Mouse (Mus musculus): ENCODE data around the gene Gm45717.
"Not testable (repeated sequence)": the region's sequence is repeated elsewhere in the genome, so short reads cannot be mapped to it uniquely, and the experiment has no call there.

Gene Gm45717

DNA sequence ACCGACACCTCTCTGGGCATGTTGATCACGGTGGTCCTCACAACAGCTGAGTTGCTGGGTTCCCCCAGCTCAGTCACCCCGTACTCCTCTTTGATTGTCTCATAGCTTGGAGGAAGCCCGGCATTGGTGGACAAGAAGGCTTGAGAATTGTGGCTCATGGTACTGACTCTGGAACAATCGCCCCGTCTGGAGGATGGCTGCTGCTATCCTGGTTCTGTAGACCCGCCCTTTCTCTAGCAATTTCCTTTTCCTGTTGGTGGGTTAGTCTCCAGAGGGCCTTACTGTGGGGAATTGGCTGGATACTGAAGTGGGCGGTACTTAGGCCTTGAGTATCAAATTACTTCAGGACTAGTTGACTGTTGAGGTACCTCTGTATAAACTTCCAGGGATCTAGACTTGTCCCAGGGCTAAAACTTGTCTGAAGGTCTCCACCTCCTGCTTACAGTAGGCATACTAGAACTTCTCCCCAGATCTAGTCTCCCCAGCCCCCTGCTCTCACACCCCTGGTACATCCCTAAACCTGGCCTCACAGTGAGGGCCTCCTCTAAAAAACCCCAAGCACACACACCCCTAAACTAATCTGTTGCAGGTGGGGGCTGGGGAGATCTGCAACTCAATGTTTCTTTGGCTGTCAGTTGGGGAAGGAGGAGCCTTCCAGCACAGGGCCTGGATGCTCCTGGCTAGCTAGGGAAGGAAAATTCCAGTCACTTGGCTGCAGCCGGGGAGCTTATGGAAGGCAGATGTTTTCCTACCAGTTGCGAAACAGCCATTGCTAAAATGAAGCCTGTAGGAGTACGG lies at the start of gene Gm45717, which contains the start of gene Ifitm2:
TSS of gene Gm45717 (minus strand) at position 180 of the 798 bp plus-strand sequence.
TSS of gene Ifitm2 (minus strand) at position 230 of the 798 bp plus-strand sequence.
- peak; percentile 55 for DNase-seq (ENCODE audit: low read depth)

DNA sequence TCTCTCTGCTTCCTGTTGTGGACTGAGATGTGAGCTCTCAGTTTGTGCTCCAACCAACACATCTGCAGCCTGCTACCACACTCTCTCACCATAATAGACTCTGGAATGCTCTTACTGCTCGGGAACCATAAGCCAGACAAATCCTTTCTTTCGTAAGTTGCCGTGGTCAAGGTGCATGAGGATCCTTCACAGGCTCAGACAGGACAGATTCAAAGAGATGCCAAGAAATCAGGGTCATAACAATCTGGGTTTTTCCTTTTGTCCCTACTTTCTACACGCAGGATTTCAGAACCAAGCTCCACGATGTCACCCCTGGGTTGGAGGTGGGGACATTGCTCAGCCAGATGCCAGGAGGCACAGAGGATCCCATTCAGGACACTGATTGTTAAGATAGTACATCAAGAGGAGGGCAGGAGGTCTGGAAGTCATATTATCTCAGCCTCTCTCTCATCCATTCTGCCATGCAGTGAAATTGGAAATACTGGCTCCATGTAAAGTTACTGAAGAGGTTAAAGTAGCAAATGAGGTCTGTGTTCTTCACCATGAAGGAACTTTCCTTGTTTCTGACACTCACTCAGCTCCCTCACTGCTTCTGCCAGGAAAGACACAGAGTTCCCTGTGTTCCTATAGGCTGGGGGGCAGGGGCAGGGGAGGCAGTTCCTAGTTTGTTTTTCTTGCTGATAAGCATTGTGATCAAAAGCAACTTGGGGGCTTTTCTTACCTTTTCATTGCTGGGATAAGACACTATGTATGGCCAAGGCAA lies 47.7 kb upstream of the Gm45717 start:
- DNase-seq (ENCODE audit: low read depth): no peak

DNA sequence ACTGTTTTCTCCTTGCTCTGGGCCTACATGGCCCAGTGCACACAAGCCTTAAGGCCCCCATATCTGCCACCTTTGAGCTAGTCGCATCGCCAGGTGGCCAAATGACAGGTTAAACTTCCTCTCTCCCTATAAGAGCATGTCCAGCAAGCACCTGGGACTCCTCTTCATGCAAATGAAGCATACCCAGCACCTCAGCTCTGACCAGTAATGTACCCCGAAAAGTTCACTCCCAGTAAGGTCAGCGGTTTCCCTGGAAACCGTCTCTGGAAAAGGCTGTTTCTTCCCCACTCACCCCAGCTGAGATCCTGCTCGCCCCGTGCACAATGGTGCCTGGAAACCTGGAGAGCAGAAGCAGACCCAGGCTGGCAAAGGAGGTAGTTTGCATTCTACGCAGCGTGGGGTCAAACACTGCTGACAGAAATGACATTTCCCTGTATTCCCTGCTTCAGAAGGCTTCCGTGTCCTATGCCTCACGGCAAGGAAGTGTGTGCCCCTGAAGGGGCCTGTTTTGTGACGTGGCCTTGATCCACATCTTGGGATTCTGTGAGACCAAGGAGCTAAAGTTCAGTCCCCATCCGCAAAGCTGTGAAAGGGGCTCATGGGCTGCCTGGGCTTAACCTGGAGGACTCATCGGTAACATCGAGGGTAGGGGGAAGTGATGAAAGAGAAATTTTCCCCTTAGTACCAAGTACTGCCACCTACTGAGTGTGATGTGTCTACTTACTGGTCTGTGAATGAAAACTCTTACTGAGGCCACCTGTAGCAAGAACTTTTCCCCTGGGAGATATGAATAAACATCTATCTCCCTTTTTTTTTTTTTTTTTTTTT lies 45.4 kb upstream of the Gm45717 start:
- no peak for DNase-seq (ENCODE audit: low read depth)

DNA sequence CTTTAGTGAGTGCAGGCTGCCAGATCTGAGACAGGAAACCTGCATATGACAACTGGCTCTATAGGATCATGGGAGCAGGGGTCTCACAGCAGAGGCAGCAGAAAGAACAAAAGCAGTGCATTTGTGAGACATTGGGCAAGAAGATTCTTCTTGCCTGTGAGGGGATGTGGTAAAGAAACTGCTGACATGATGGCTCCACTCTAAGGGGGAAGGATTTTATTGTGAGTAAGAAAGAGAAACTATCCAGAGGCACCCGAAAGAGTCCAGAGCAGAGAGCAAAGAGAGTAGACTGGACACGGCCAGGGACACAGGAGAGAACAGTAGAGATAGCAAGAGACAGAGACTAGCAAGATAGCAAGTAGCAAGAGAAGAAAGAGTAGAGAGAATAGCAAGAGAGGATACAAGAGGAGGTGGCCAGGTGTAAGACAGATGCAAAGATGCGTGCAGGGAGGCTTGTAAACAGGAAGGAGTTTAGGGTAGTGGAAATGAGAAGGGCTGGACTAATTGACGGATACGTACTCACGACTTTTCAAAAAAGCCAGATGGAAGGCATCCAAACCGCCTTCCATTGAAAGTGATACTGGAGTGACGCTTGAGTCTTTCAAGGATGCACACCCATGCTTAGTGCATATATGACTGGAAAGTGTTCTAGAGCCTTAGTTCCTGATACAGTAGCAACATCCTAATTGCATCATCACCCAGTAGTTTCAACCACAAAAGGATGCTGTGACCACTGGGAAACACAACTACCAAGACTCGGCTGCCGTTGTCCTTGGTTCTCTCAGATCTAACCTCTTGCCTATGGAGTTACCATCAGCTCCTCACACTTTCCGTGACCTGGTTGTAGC lies 43.3 kb upstream of the Gm45717 start:
- peak; percentile 85 for DNase-seq (ENCODE audit: low read depth)

DNA sequence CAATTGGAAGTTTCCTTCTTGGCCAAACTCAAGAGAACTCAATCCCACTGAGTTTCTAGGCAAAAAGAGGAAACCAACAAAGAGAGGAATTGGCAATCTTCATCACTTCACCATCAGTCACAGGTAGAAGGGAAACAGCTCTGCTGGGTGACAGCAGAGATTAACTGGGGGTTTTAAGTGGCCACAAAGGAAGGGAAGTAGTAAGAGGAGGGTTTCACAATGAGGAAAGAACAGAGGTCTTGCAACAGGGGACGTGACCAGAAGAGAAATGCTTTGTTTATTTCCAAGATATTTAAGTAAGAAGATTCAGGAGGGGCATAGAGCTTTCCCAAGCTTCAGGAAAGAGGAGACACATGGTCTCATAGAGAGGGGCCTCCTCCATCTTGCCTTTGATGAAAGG lies 42.1 kb upstream of the Gm45717 start:
- peak; percentile 50 for DNase-seq (ENCODE audit: low read depth)

DNA sequence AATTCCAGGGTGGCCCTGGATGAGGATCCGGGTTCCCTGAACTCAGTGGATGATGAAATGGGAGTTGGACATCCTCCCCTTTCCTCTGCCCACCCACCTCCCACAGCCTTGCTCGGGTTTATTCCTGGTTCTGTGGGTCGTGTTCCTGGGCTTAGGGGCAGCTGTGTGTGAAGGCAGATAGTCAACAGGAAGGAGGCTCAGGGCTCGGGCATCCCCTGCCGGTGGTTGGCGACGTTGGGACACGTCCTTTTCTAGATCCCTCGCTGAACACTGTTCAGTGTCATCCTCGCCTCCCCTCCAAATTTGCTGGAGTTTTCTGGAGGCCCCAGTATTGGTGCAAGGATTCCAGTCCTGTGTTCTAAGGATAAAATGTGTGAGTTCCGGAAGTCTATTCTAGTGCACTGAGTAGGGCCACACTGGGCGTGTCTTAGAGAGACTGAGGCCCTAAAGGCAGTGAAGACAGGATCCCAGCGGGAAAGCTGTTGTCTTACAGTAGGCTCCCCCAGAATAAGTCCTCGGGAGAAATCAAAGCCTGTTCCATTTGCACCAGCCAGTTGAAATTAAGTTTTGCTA lies 35.5 kb upstream of the Gm45717 start:
- DNase-seq (ENCODE audit: low read depth): peak; percentile 73

DNA sequence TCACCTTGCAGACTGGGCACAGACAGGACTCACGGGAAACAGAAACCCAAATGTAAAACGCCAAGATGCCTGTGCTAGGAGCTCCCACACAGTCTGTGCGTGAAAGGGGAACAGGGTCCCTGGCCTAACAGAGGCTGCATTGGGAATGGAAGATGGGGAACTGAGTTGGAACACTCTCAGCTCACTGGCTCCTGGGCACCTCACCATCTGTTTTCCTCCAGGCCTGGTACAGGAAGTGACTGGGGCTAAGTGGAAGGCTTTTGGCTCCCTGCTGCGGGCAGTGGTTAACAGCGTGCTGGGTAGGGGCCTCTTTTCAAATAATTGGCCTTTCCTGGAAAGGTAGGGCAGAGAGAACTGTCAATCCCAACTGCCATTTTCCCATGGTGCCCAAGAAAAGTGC lies 34.9 kb upstream of the Gm45717 start:
- peak; percentile 66 for DNase-seq (ENCODE audit: low read depth)

DNA sequence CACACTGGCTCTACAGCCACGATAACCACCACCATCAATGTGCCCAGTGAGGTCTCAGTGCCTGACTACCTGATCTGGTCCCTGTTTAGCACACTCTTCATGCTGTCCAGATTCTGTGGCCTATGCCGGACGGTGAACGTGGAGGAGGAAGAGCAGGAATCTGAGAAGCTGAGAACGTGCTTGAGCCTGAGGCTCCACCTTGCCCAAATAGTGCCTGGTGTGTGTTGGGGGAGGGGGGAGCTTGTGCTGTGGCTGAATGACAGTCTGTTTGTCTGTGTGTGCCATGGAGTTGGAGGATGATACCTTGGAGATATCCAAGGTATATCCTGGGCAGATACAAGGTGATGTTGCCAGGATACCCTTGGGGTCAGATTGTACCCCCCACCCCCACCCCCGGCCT lies 34.4 kb upstream of the Gm45717 start:
- DNase-seq (ENCODE audit: low read depth): peak; percentile 54

DNA sequence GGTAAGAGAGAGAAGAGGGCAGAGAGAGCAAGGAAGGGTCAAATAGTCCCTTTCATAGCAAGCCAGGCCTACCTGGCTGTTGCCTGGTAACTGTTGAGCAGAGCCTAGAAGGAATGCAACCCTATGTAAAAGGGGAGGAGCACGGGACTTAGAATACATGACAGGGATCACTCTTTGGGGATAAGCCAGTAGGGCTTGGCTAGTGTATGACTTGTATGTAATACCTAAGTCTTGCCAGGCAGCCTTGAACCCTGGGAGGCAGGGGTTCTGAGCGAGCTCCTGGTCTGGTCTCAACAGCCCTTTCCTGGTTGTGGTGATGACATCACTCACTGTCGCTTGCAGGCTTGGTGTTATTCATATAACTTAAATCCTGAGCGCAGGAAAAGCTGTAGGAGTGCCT lies 33.3 kb upstream of the Gm45717 start:
- DNase-seq (ENCODE audit: low read depth): peak; percentile 43

DNA sequence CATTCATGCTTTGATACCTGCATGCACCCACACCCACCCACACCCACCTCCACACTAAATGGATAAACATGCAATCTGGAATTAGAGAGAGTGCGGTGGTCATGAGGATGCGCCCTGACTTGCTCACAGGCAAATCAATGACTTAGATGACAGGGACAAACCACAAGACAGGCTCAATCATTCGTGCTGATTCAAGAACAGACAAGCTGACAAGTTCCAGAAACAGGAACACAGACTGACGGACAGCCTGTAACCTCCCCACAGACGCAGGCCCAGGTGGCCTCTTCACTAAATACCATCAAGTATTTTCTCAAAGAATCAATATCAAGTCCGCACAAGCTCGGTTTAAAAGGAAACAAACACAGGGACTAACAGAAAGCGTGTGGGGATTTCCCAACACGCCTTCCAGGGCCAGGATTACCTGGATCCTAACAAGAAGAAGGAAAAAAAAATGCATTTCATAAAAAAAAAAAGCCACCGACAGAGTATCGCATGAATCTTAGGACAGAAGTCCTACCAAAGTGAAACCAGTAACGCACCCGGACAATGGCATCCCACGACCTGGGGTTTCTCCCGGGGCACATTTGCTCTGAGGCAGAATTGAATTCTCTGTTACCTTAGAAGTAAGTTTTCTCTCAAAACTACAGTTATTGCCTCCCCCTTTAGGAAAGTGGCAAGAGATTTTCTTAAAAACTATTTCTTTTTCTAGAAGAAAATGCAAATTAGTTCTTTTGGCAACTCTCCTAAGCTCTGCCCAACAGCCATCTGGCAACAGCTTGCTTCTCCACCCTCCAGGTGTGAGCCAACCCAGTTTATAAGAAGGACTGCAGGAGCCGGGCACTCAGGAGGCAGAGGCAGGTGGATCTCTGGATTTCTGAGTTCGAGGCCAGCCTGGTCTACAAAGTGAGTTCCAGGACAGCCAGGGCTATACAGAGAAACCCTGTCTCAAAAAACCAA lies 31.7 kb upstream of the Gm45717 start:
- DNase-seq (ENCODE audit: low read depth): peak; percentile 61

DNA sequence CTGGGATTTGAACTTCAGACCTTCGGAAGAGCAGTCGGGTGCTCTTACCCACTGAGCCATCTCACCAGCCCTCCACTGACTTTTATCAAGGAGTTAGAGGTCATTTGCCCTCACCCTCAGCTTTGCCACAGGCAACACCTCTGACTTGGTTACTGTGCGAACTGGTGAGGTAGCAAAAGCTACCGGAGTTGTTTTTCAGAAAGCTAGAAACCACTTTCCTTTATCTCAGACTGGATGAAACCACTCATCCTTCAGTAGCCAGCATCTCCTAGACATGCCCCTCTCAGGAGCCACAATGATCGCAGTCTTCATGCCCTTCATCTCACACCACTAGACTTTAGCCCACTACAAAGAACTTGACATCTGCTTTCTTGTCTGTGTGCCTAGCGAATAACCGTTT lies 27.2 kb upstream of the Gm45717 start:
- DNase-seq (ENCODE audit: low read depth): peak; percentile 39

DNA sequence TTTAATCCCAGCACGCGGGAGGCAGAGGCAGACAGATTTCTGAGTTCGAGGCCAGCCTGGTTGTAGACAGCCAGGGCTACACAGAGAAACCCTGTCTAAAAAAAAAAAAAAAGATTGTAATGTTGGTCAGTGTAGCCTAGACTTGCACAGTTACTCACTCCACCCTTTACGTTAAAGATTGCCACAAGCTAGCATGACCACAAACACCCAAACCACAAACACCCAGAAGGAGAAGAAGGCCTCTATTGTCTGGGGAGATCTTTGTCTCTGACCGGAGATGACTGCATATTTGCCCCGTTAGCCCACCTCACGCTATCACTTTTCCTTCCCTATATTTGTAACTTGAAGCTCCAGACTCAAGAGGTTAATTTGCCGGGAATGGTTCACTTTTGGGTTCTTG lies 26.0 kb upstream of the Gm45717 start:
- peak; percentile 70 for DNase-seq (ENCODE audit: low read depth)

DNA sequence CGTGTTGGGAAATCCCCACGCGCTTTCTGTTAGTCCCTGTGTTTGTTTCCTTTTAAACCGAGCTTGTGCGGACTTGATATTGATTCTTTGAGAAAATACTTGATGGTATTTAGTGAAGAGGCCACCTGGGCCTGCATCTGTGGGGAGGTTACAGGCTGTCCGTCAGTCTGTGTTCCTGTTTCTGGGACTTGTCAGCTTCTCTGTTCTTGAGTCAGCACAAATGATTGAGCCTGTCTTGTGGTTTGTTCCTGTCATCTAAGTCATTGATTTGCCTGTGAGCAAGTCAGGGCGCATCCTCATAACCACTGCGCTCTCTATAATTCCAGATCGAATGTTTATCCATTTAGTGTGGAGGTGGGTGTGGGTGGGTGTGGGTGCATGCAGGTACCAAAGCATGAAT lies 21.0 kb upstream of the Gm45717 start:
- peak; percentile 49 for DNase-seq (ENCODE audit: low read depth)

DNA sequence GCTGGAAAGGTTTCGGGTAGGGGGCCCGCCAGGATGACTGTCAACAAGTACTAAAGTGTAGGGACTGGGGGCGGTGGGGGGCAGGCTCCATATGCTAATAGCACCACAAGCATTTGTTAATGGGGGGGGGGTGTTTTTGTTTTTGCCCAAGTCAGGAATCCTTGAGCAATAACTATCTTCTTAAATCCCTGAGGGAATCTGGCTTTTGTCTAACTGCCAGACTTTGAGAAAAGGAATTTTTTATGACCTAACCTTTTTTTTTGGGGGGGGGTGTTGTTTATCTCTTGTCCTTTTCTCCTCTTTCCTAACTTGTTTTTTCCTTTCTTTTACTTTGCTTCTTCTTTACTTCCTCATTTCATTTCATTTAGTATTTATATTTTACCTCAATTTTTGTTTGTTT lies 19.7 kb upstream of the Gm45717 start:
- DNase-seq (ENCODE audit: low read depth): no peak

DNA sequence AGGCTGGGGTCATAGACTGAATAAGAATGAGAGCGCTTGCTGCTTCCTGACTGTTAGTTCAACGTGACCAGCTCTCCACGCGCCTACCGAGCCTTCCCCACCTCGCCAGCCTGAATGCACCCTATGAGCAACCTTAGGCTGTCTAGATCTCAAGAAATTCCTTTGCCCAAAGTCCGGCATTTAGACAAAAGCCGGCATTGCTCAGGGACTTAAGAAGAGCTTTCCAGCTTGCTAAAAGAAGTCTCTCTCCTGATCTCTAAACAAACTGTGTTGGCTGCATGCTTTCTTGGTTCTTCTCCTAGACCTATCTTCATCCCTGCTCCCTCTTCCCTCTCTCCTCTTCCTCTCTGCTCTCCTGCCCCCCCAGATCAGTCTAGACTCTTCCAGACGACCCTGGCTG lies 19.2 kb upstream of the Gm45717 start:
- no peak for DNase-seq (ENCODE audit: low read depth)

DNA sequence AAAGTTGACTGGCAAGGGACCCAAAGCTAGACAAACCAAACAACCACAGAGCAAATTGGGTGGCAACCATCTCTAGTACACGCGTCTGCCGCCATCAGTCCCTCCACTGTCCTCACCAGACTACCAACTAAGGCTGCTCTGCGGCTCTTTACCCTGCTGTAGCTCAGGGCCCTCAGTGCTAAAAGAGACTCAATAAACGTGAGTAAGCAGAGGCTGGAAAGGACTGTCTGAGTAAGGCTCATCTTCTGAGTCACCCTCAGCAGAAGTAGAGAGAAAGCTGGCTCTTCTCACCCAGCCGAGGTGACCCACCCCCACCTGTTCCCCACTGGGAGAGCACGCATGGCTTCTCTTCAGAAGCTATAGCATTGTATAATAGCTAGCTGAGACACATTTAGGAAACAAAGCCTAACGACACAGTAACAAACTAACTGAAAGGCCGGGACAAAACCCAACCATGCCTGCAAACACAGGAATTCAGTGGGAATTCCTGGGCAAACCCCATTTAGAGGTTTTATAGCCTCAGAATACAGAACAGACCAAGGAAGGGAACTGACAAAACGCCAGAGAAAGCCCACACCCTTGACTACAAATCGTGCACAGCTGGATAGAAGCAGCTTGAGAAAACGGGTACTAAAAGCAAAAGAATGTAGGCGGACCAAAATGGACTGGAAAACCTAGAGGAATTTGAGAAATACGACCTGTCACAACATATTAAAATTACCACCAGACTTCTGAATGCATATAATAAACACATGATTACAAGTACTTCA lies 17.8 kb upstream of the Gm45717 start:
- DNase-seq (ENCODE audit: low read depth): no peak

DNA sequence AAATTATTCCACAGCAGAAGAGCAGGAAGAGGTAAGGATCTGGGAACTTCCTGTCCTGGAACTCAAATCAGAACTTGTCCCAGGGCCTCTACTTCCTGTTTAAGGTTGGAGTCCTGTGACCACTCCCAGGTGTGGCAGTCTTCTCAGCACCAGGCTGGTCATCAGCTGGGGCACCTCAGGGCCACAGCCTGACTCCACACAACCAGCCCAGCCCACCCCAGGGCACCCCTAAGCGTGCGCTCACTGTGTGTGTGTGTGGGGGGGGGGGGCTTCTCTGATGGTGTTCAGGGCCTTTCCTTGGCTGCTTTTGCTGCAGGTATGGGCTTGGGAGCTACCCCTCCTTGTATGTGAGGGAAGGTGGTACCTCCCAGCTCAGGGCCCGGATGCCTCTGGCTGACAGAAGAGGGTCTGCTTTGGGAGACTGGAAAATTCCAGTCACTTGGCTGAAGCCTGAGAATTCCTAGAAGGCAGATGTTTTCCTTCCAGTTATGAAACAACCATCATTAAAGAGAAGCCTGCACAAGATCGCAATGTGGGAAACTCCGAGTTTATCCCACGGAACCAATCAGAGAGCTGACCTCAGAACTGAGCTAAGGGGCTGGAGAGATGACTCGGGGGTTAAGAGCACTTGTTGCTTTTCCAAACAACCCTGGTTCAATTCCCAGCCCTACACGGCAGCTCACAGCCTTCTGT lies 15.9 kb upstream of the Gm45717 start:
- DNase-seq (ENCODE audit: low read depth): no peak

DNA sequence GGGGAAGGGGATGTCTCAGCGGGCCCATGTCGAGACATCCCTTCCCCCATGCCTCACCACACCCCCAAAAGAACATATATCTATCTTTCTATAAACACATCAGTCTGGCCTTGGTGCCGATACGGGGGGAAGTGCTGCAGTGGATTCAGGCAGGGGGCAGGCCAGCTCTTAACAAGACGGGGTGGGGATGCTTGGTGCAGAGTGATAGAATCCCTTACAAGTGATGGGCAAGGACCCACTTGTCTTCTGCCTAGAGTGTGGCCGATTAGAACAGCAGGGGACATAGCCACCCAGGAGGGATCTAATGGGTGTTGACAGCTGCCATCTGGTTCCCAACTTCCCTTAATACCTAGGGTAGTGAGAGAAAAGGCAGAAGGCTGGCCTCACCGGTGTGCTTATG lies 15.2 kb upstream of the Gm45717 start:
- DNase-seq (ENCODE audit: low read depth): no peak

DNA sequence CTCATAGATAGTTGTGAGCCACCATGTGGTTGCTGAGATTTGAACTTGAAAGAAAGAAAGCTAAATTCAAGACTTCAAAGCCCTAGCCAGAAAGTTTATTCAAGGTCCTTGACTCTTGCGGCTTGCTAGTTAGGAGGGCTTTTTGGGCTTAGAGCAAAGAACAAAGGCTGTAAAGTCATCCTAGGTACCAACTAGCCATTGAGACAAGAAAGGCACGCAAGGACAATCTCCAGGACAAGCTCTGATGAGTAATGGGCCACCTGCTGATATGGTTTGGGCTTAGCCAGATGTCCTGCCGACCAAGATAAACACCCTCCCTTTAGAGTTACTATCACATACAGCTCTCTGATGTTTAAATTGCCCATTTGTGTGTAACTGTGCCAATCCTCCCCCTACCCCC lies 13.0 kb upstream of the Gm45717 start:
- not testable (repeated sequence) for DNase-seq (ENCODE audit: low read depth)

Measured in induced T-regulatory cell, adult 2 months (primary cell).